9 mouse cellular contexts compared by ENCODE assay signal in genomic region chr8:127118373-127118861, GRCm38 (mm10). TPM values are rescaled to one million over a fixed set of nuclear protein-coding genes. Genes with fewer than 3 reads are reported as not detected.
DNase-seq lines count a peak whose midpoint lies in the region; ATAC-seq and TF ChIP-seq lines count a peak whose summit lies in the region.
"Had no signal": no experiment of that assay in that cellular context is flagged by ENCODE, and none has a peak within 500 bp of the region (broad histone marks: within the 10 kb centered on the region; RNA-seq: fewer than 3 reads in every experiment).

No protein-coding gene starts in this region.

- H3K36me3 ChIP-seq in hindbrain, postnatal 0 days (ENCODE audit: insufficient read depth, low read length), result no peaks in the 10 kb centered on the region
- H3K36me3 ChIP-seq in hindbrain, embryonic 10.5 days, result no peaks in the 10 kb centered on the region
- H3K36me3 ChIP-seq in embryonic facial prominence, embryonic 14.5 days (ENCODE audit: control insufficient read depth, insufficient read depth, low read length), result no peaks in the 10 kb centered on the region
- H3K36me3 ChIP-seq: liver, embryonic 15.5 days had no signal

- H3K4me3 ChIP-seq in hindbrain, postnatal 0 days (ENCODE audit: low read length), result no peak overlapping the region
- no peak overlapping the region for H3K4me3 ChIP-seq in hindbrain, embryonic 10.5 days
- H3K4me3 ChIP-seq in embryonic facial prominence, embryonic 14.5 days (ENCODE audit: low read depth, low read length), result no peak overlapping the region
- H3K4me3 ChIP-seq: liver, embryonic 15.5 days had no signal

- ATAC-seq in hindbrain, postnatal 0 days, result peak; percentile 56
- ATAC-seq in embryonic facial prominence, embryonic 14.5 days (ENCODE audit: low read depth), result peak; percentile 53

- peak; percentile 70 for DNase-seq in hindbrain, postnatal 0 days (ENCODE audit: low spot score)
- no peak for DNase-seq in hindbrain, embryonic 10.5 days (ENCODE audit: low spot score)
- DNase-seq in embryonic facial prominence, embryonic 14.5 days (ENCODE audit: low spot score), result peak; percentile 65
- peak; percentile 56 to 68 for DNase-seq in gastrocnemius, adult 8-10 months (ENCODE audit: low spot score in 2 of 2)
- DNase-seq in layer of hippocampus, adult 11-12 months (ENCODE audit: low spot score), result peak; percentile 48
- no peak for DNase-seq in spleen, postnatal 14 days (ENCODE audit: low spot score in 2 of 2)
- no peak for DNase-seq in lung, postnatal 25 days (ENCODE audit: low spot score)
- DNase-seq: kidney, adult 2 months had no signal

- 0 out of 2 replicates have a peak, but pooled peaks cover 6% of the 10 kb centered on the region for H3K4me1 ChIP-seq in hindbrain, postnatal 0 days (ENCODE audit: insufficient read depth, low read length)
- H3K4me1 ChIP-seq in hindbrain, embryonic 10.5 days (replicated peaks), result peaks cover 45% of the 10 kb centered on the region
- H3K4me1 ChIP-seq in embryonic facial prominence, embryonic 14.5 days (ENCODE audit: control insufficient read depth, insufficient read depth, low read length), result peaks cover 25% of the 10 kb centered on the region
- H3K4me1 ChIP-seq: liver, embryonic 15.5 days had no signal

- H3K9me3 ChIP-seq in hindbrain, postnatal 0 days (ENCODE audit: low read length), result no peaks in the 10 kb centered on the region
- 0 out of 2 replicates have a peak, but pooled peaks cover 3% of the 10 kb centered on the region for H3K9me3 ChIP-seq in hindbrain, embryonic 10.5 days
- no peaks in the 10 kb centered on the region for H3K9me3 ChIP-seq in embryonic facial prominence, embryonic 14.5 days (ENCODE audit: control insufficient read depth, low read length)
- H3K9me3 ChIP-seq: liver, embryonic 15.5 days had no signal

- TF ChIP-seq CTCF in hindbrain, postnatal 0 days (IDR thresholded peaks at IDR 0.05; ENCODE audit: low read depth), result no peak

- 30% methylated on average over 11 of the region's 11 CpGs for WGBS in hindbrain, postnatal 0 days
- 81% methylated on average over 11 of the region's 11 CpGs for WGBS in hindbrain, embryonic 10.5 days
- 59% methylated on average over 11 of the region's 11 CpGs for WGBS in embryonic facial prominence, embryonic 14.5 days

- no peak overlapping the region for H3K27ac ChIP-seq in hindbrain, postnatal 0 days
- no peak overlapping the region; the same call in 1 of the 2 replicates for H3K27ac ChIP-seq in hindbrain, embryonic 10.5 days
- peak overlapping the region; percentile 13; the same call in 1 of the 2 replicates for H3K27ac ChIP-seq in embryonic facial prominence, embryonic 14.5 days (replicated peaks; ENCODE audit: low read depth, low read length)
- H3K27ac ChIP-seq: liver, embryonic 15.5 days had no signal

- 0 out of 2 replicates have a peak overlapping the region, but pooled peaks have one; percentile 16 for H3K4me2 ChIP-seq in hindbrain, postnatal 0 days (ENCODE audit: low read depth, low read length)
- H3K4me2 ChIP-seq in embryonic facial prominence, embryonic 14.5 days (ENCODE audit: low read depth, low read length), result no peak overlapping the region
- H3K4me2 ChIP-seq: liver, embryonic 15.5 days had no signal

- no peaks in the 10 kb centered on the region for H3K27me3 ChIP-seq in hindbrain, postnatal 0 days (ENCODE audit: insufficient read depth, low read length)
- H3K27me3 ChIP-seq in hindbrain, embryonic 10.5 days (ENCODE audit: insufficient read depth, poor library complexity, severe bottlenecking), result no peaks in the 10 kb centered on the region
- no peaks in the 10 kb centered on the region for H3K27me3 ChIP-seq in embryonic facial prominence, embryonic 14.5 days (replicated peaks; ENCODE audit: control insufficient read depth, insufficient read depth, low read length)
- H3K27me3 ChIP-seq: liver, embryonic 15.5 days had no signal

- no peak overlapping the region for H3K9ac ChIP-seq in hindbrain, postnatal 0 days (replicated peaks; ENCODE audit: low read length)
- no peak overlapping the region for H3K9ac ChIP-seq in embryonic facial prominence, embryonic 14.5 days (ENCODE audit: low read depth, low read length)
- H3K9ac ChIP-seq: liver, embryonic 15.5 days had no signal

RNA-seq across cellular contexts. Expression of gene Pard3, which starts 54.7 kb away (rescaled TPM):
- total RNA-seq in hindbrain, postnatal 0 days (2014; rRNA removed), result 29.3 and 36.0 TPM in 2 replicates
- polyA plus RNA-seq in hindbrain, postnatal 0 days (2015; fragmentation: Nextera tagmentation; extraction: Ambion mirVana), result 11.9 and 12.8 TPM in 2 replicates
- polyA plus RNA-seq in hindbrain, embryonic 10.5 days (2016; fragmentation: Nextera tagmentation; extraction: Ambion mirVana), result 24.2 and 28.1 TPM in 2 replicates
- 35.4 and 38.7 TPM in 2 replicates for polyA plus RNA-seq in embryonic facial prominence, embryonic 14.5 days (2014; fragmentation: Nextera tagmentation; extraction: Ambion mirVana)
- 10 to 100 TPM; 27.5 to 30.3 (median 30.2) TPM for total RNA-seq in gastrocnemius, adult 8-10 months (2022)

Comparison
In these comparisons a context has a peak if more than half of its experiments do, and no peak if none do; other contexts are left out.
1. DNase-seq: peak in hindbrain, postnatal 0 days (single experiment), embryonic facial prominence, embryonic 14.5 days (single experiment), gastrocnemius, adult 8-10 months (2 of 2) and layer of hippocampus, adult 11-12 months (single experiment); none in hindbrain, embryonic 10.5 days (single experiment), spleen, postnatal 14 days (0 of 2) and lung, postnatal 25 days (single experiment).